Mouse (Mus musculus) thymus, adult 2 months (tissue): ENCODE results near the gene Usb1. TPM values are rescaled to one million over a fixed set of nuclear protein-coding genes. Genes with fewer than 3 reads are reported as not detected.

ENCODE experiments used
- DNase-seq: peaks from one replicate; pipeline ENCODE4 v3.0.0; 2021
- H3K27ac ChIP-seq: fragments of 200-500 bp; 2 replicates; pipeline ENCODE4 v1.5.1; 2012; ENCODE audit warnings: low read length, control low read depth; ENCODE audit not compliant: control insufficient read depth, insufficient read depth
- H3K27me3 ChIP-seq: fragments of 200-500 bp; 2 replicates; pipeline ENCODE4 v1.6.1; 2012; ENCODE audit warnings: mild to moderate bottlenecking, low read length, moderate library complexity, mixed read lengths; ENCODE audit not compliant: control insufficient read depth, insufficient read depth
- H3K36me3 ChIP-seq: fragments of 200-500 bp; 2 replicates; pipeline ENCODE4 v1.6.1; 2012; ENCODE audit warnings: mild to moderate bottlenecking, low read length, moderate library complexity; ENCODE audit not compliant: control insufficient read depth, insufficient read depth
- H3K4me1 ChIP-seq: fragments of 200-500 bp; replicated peaks from 2 replicates; pipeline ENCODE4 v1.6.1; 2012; ENCODE audit warnings: low read length; ENCODE audit not compliant: control insufficient read depth, insufficient read depth
- H3K4me3 ChIP-seq: fragments of 200-500 bp; 2 replicates; pipeline ENCODE4 v1.5.1; 2012; ENCODE audit warnings: mild to moderate bottlenecking, low read length, control low read depth, moderate library complexity; ENCODE audit not compliant: control insufficient read depth, insufficient read depth
- CTCF ChIP-seq: fragments of 200-500 bp; IDR thresholded peaks from 2 replicates; pipeline ENCODE4 v1.5.1; 2012; ENCODE audit warnings: mild to moderate bottlenecking, control low read depth, low read length, moderate library complexity, borderline replicate concordance; ENCODE audit not compliant: control insufficient read depth, poor library complexity, insufficient read depth; ENCODE audit errors: extremely low read depth
- POLR2A ChIP-seq: fragments of 200-500 bp; IDR thresholded peaks from 2 replicates; pipeline ENCODE4 v1.6.1; 2012; ENCODE audit warnings: mild to moderate bottlenecking, low read length, control low read depth, moderate library complexity; ENCODE audit not compliant: control insufficient read depth, poor library complexity, insufficient read depth; ENCODE audit errors: extremely low read depth
- WGBS: fragments of 180-500 bp; shearing (Covaris S2); methylation state at CpG from one replicate; pipeline ENCODE4 v1.1.7; 2018; 5-methylcytosine and 5-hydroxymethylcytosine counted together
- polyA plus RNA-seq: library from polyadenylated mRNA; depleted of rRNA; stranded (reverse); fragments of >200 nt; gene quantifications from 2 replicates; pipeline ENCODE4 v1.2.3, GENCODE M21; 2012

Usb1 gene
- polyA plus RNA-seq, 1 experiment = 55.6 TPM

DNA sequence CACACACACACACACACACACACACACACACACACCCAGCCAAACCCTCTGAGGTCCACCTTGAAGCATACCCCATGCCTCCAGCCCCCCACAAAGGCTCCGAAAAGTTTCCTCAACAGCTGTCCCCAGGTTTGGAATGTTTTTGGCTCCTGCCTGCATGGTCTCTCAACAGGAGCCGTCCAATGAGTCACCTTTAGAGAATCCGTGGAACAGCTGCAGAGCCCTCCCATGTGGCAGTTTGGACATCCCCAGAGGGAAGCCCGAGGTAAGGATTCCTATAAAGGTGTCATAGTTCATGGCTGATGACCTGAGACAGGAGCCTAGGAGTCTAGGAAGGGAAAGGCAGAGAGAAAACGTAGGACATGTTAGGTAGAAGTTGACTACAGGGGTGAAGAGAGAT, 54.0 kb downstream of the Usb1 start:
- H3K4me3 ChIP-seq = no peak overlapping the region
- peaks cover 12% of the 10 kb centered on the region for H3K4me1 ChIP-seq
- no peaks in the 10 kb centered on the region for H3K36me3 ChIP-seq
- H3K27me3 ChIP-seq = no peaks in the 10 kb centered on the region
- no peak overlapping the region for H3K27ac ChIP-seq
- no peak for TF ChIP-seq POLR2A
- no peak for TF ChIP-seq CTCF
- 94% methylated on average over 5 of the region's 5 CpGs for WGBS
- DNase-seq = no peak

DNA sequence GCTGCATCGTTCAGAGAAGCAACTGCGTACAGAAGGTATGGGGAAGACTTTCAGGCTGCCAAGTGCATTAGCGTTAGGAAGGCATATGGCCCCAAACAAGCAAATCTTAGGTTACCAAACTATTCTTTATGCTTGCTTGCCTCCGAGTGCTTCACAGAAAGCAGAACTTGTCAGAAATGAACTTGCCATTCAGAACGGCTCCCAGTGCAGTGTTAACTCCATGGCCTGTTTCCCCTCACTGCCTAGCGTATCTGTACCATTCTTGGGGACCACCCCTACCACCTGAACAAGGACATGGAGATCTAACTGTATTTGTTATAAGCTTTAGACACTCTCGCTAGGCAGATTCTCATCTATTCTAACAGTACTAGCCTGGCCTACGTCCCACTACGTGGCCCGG, 55.1 kb downstream of the Usb1 start:
- no peak for DNase-seq
- Histone ChIP-seq H3K4me1 (peaks cover 14% of the 10 kb centered on the region), H3K36me3 (no peaks in the 10 kb centered on the region), H3K27ac (no peak overlapping the region), H3K4me3 (no peak overlapping the region), H3K27me3 (no peaks in the 10 kb centered on the region)
- TF ChIP-seq CTCF (no peak), POLR2A (no peak)
- whole genome bisulfite sequencing = 95% methylated on average over 10 of the region's 10 CpGs

DNA sequence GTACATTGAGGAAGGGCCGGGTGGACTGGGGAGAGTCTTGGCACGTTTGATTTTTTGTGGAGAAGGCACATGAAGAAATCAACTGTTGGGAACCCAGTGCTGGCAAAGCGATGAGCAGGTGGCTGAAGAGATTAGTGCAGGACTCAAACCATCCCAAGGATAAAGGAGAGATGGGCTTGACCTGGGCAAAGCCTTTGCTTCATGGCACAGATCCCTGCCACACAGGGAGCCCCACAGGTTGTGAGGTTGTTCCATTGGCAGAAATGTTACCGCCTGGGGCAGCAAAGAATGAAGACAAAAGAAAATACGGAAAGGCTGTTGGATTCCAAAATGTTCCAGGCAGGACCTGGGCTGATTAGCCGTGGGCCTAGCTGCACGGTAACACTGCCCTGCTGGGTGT, 55.9 kb downstream of the Usb1 start:
- no peak for DNase-seq
- Histone ChIP-seq H3K36me3 (no peaks in the 10 kb centered on the region), H3K27me3 (no peaks in the 10 kb centered on the region), H3K4me3 (no peak overlapping the region), H3K27ac (no peak overlapping the region), H3K4me1 (peaks cover 20% of the 10 kb centered on the region)
- no peak for TF ChIP-seq CTCF
- TF ChIP-seq POLR2A = no peak
- WGBS = 96% methylated on average over 7 of the region's 7 CpGs

DNA sequence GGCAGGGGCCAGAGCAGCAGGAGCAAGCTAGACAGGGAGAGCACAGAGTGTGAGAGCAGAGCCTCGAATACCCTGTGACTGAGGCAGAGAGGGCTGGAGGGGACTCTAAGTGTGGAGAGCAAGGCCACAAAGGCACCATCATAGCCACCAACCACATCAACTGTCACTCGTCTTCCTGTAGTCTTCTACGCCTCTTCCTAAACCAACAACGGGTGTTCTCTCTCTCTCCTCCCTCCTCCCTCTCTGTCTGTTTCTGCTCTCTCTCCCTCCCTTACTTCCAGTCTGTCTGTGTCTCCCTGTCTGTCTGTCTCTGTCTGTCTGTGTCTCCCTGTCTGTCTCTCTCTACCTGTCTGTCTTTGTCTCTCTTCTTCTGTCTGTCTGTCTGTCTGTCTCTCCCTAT, 58.2 kb downstream of the Usb1 start:
- WGBS = 4% methylated on average over 4 of the region's 4 CpGs
- Histone ChIP-seq H3K36me3 (no peaks in the 10 kb centered on the region), H3K4me1 (peaks cover 26% of the 10 kb centered on the region), H3K27me3 (no peaks in the 10 kb centered on the region), H3K4me3 (no peak overlapping the region), H3K27ac (peak overlapping the region; percentile 65)
- TF ChIP-seq CTCF (no peak), POLR2A (no peak)
- DNase-seq = peak; percentile 47

DNA sequence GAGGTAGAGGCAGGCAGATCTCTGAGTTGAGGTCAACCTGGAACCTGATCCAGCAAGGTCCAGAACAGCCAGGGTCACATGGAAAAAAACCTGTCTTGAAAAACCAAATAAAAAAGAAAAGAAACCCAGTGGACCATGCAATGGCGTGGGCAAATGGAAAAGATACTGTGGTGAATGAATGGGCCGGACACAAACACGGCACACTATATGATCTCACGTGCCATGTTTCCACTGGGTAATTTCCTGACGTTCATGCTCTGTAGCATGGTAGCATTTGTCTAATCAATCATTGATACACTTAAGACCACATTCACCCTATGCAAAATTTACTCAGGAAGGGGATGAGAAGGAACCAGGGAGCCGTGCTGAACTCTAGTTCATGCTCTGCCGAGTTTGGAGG, 59.0 kb downstream of the Usb1 start:
- no peaks in the 10 kb centered on the region for H3K27me3 ChIP-seq
- no peak for DNase-seq
- no peaks in the 10 kb centered on the region for H3K36me3 ChIP-seq
- H3K4me1 ChIP-seq = peaks cover 32% of the 10 kb centered on the region
- TF ChIP-seq POLR2A (no peak), CTCF (no peak)
- 83% methylated on average over 7 of the region's 7 CpGs for WGBS
- H3K4me3 ChIP-seq = no peak overlapping the region
- no peak overlapping the region for H3K27ac ChIP-seq

DNA sequence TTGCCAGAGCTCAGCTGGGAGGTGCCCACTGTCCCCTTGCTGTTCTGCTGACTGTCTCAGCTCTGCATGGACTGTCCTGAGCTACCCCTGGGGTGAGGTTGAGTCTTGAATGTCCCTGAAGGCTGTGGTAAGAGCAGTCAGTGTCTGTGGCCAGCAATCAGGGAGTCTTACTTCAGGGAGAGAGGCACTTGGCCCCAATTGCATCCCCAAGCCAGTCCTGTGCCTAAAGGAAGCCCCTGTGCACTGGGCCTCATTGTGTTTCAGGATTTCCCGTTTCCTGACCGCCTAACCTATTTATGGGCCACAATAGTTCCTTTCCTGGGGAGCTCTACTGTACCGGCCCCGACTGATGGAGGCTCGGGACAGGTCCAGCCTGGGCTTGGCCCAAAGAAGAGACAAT, 60.5 kb downstream of the Usb1 start:
- TF ChIP-seq CTCF (no peak), POLR2A (no peak)
- no peak for DNase-seq
- Histone ChIP-seq H3K36me3 (no peaks in the 10 kb centered on the region), H3K4me1 (peaks cover 32% of the 10 kb centered on the region), H3K27ac (no peak overlapping the region), H3K27me3 (no peaks in the 10 kb centered on the region), H3K4me3 (no peak overlapping the region)
- 45% methylated on average over 5 of the region's 5 CpGs for WGBS
